Mouse (Mus musculus) CH12.LX (cell line): ENCODE measurements around the gene Paqr6.

Source experiments
- CTCF ChIP-seq, 2 experiments: IDR thresholded peaks in 1 of 2; conservative IDR thresholded peaks in 1 of 2; 2 replicates each; pipeline ENCODE4 v1.5.1; 2011 to 2012; ENCODE audit warnings: low read depth in 2 of 2, low read length in 2 of 2, improper control_type of control experiment in 1 of 2, inconsistent platforms in 1 of 2, mild to moderate bottlenecking in 1 of 2, moderate library complexity in 1 of 2
- ELF1 ChIP-seq: IDR thresholded peaks from 2 replicates; pipeline ENCODE4 v1.6.1; 2014; ENCODE audit warnings: low read depth, mild to moderate bottlenecking, inconsistent platforms, low read length, improper control_type of control experiment
- EP300 ChIP-seq: IDR thresholded peaks from 2 replicates; pipeline ENCODE4 v1.6.1; 2011; ENCODE audit warnings: low read length, improper control_type of control experiment
- MAFK ChIP-seq: IDR thresholded peaks from 2 replicates; pipeline ENCODE4 v1.6.1; 2011; ENCODE audit warnings: low read length, improper control_type of control experiment; ENCODE audit not compliant: insufficient replicate concordance
- MAZ ChIP-seq: IDR thresholded peaks from 2 replicates; pipeline ENCODE4 v1.6.1; 2012; ENCODE audit warnings: low read depth, mild to moderate bottlenecking, inconsistent platforms, low read length, improper control_type of control experiment, moderate library complexity
- NELFE ChIP-seq: IDR thresholded peaks from 2 replicates; pipeline ENCODE4 v1.6.1; 2011; ENCODE audit warnings: low read depth, low read length, improper control_type of control experiment
- PAX5 ChIP-seq: IDR thresholded peaks from 2 replicates; pipeline ENCODE4 v1.6.1; 2012; ENCODE audit warnings: low read length, inconsistent platforms, mixed read lengths
- POLR2A ChIP-seq: IDR thresholded peaks from 2 replicates; pipeline ENCODE4 v1.6.1; 2011; ENCODE audit warnings: low read depth, mild to moderate bottlenecking, improper control_type of control experiment, low read length
- RCOR1 ChIP-seq: conservative IDR thresholded peaks from 2 replicates; pipeline ENCODE4 v1.6.1; 2012; ENCODE audit warnings: low read depth, mild to moderate bottlenecking, inconsistent platforms, low read length, improper control_type of control experiment
- UBTF ChIP-seq: IDR thresholded peaks from 2 replicates; pipeline ENCODE4 v1.6.1; 2012; ENCODE audit warnings: low read depth, mild to moderate bottlenecking, inconsistent platforms, low read length, improper control_type of control experiment, moderate library complexity
- USF2 ChIP-seq: conservative IDR thresholded peaks from 2 replicates; pipeline ENCODE4 v1.6.1; 2011; ENCODE audit warnings: low read depth, low read length, improper control_type of control experiment
- ZC3H11A ChIP-seq: IDR thresholded peaks from 2 replicates; pipeline ENCODE4 v1.6.1; 2012; ENCODE audit warnings: low read depth, mild to moderate bottlenecking, inconsistent platforms, low read length, improper control_type of control experiment

DNA sequence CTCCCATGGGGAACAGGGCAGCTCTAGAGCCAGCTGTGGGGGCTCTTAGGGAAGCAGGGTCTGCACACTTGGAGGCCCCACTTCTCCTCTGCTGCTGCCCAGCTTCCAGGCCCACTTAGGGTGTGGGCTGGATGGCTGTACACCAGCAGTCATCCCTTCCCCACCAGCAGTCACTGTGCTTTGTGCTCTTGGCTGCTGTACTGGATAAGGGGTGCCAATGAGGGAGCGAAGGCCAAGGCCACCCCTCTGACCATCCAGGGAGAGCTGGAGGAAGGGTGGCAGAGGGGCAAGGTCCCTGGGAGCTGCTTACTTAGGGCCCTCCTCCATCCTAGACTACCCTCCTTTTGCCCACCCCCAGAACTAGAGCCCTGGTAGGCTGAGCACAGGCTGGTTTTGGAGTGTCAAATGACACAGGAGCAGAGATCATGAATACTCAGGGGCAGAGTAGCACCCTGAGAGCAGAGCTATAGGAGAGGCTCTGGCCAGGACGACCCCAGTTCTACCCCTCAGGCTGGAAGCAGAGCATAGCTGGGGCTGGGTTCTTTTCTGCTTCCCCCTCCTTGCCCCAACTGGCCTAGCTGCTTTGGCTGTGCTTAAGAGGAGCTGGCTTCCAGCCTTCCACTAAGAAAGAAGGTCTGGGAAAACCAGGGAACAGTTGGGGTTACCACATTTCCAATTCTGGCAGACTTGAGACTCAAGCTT is 2.6 kb upstream of the Paqr6 start:
- TF ChIP-seq USF2 (no peak), POLR2A (no peak), UBTF (no peak), NELFE (no peak), EP300 (no peak), ZC3H11A (no peak), CTCF (conservative IDR thresholded peaks at IDR 0.05 in 1 of 2, IDR thresholded peaks at IDR 0.05 in 1 of 2; ENCODE audit: low read depth in 2 of 2, low read length in 2 of 2) (no peak), ELF1 (no peak), RCOR1 (no peak), MAFK (no peak), PAX5 (no peak), MAZ (no peak)
